Comparison of ENCODE assay signal across 20 mouse cellular contexts in genomic region chr12:52445731-52446130, GRCm38 (mm10). TPM values are rescaled to one million over a fixed set of nuclear protein-coding genes. Genes with fewer than 3 reads are reported as not detected.
DNase-seq lines count a peak whose midpoint lies in the region; ATAC-seq lines count a peak whose summit lies in the region.
"Had no signal": no experiment of that assay in that cellular context is flagged by ENCODE, and none has a peak within 500 bp of the region (broad histone marks: within the 10 kb centered on the region; RNA-seq: fewer than 3 reads in every experiment).

No protein-coding gene starts in this region.

- no peak overlapping the region for H3K4me2 ChIP-seq in kidney, embryonic 14.5 days (replicated peaks; ENCODE audit: low read depth, low read length)
- H3K4me2 ChIP-seq in intestine, embryonic 16.5 days (ENCODE audit: low read depth, low read length), result no peak overlapping the region
- no peak overlapping the region for H3K4me2 ChIP-seq in stomach, embryonic 16.5 days (ENCODE audit: low read depth, low read length)
- H3K4me2 ChIP-seq in midbrain, embryonic 13.5 days (replicated peaks), result no peak overlapping the region
- H3K4me2 ChIP-seq: embryonic facial prominence, embryonic 15.5 days; heart, embryonic 11.5 days; hindbrain, embryonic 15.5 days; limb, embryonic 13.5 days had no signal

- 54% methylated on average over 2 of the region's 2 CpGs for WGBS in kidney, embryonic 14.5 days
- 25% methylated on average over 2 of the region's 2 CpGs for WGBS in intestine, embryonic 16.5 days
- 32% methylated on average over 2 of the region's 2 CpGs for WGBS in stomach, embryonic 16.5 days
- 43% methylated on average over 2 of the region's 2 CpGs for WGBS in midbrain, embryonic 13.5 days

- peaks cover 11% of the 10 kb centered on the region; the same call in 1 of the 2 replicates for H3K4me1 ChIP-seq in kidney, embryonic 14.5 days (ENCODE audit: control insufficient read depth, insufficient read depth, low read length)
- H3K4me1 ChIP-seq in intestine, embryonic 16.5 days (ENCODE audit: control insufficient read depth, insufficient read depth, low read length), result peaks cover 7% of the 10 kb centered on the region
- H3K4me1 ChIP-seq in stomach, embryonic 16.5 days (ENCODE audit: control insufficient read depth, insufficient read depth, low read length), result peaks cover 5% of the 10 kb centered on the region; the same call in 1 of the 2 replicates
- H3K4me1 ChIP-seq in midbrain, embryonic 13.5 days (replicated peaks), result peaks cover 9% of the 10 kb centered on the region; the same call in 1 of the 2 replicates
- H3K4me1 ChIP-seq: embryonic facial prominence, embryonic 15.5 days; hindbrain, embryonic 15.5 days had no signal

- H3K9ac ChIP-seq in kidney, embryonic 14.5 days (ENCODE audit: low read depth, low read length), result no peak overlapping the region
- H3K9ac ChIP-seq in intestine, embryonic 16.5 days (ENCODE audit: low read depth, low read length), result no peak overlapping the region
- H3K9ac ChIP-seq in stomach, embryonic 16.5 days (ENCODE audit: low read length), result no peak overlapping the region
- no peak overlapping the region for H3K9ac ChIP-seq in midbrain, embryonic 13.5 days (replicated peaks)
- H3K9ac ChIP-seq: embryonic facial prominence, embryonic 15.5 days; hindbrain, embryonic 15.5 days; limb, embryonic 13.5 days had no signal

- H3K27ac ChIP-seq in kidney, embryonic 14.5 days (ENCODE audit: low read depth, low read length), result no peak overlapping the region
- peak overlapping the region; percentile 92 for H3K27ac ChIP-seq in intestine, embryonic 16.5 days (ENCODE audit: low read length)
- peak overlapping the region; percentile 26; the same call in 1 of the 2 replicates for H3K27ac ChIP-seq in stomach, embryonic 16.5 days (ENCODE audit: low read length)
- H3K27ac ChIP-seq in midbrain, embryonic 13.5 days, result no peak overlapping the region
- H3K27ac ChIP-seq: embryonic facial prominence, embryonic 15.5 days; hindbrain, embryonic 15.5 days; limb, embryonic 13.5 days had no signal

- DNase-seq in kidney, adult 8-10 months, result peak; percentile 41 to 56
- peak; percentile 10 to 56 for DNase-seq in kidney, postnatal 25 days
- DNase-seq: adrenal gland, adult 8-10 months; B cell, adult 2 months; cerebellum, postnatal 10 days; embryo, embryonic 11 days; gastrocnemius, postnatal 36 days; heart, postnatal 36 days; lung, postnatal 10 days; right cerebral cortex, postnatal 14 days; thymus, postnatal 4 days had no signal

- no peak overlapping the region for H3K4me3 ChIP-seq in kidney, embryonic 14.5 days (ENCODE audit: low read length)
- no peak overlapping the region for H3K4me3 ChIP-seq in intestine, embryonic 16.5 days (ENCODE audit: low read length)
- H3K4me3 ChIP-seq in stomach, embryonic 16.5 days (replicated peaks; ENCODE audit: low read length), result no peak overlapping the region
- no peak overlapping the region for H3K4me3 ChIP-seq in midbrain, embryonic 13.5 days (replicated peaks)
- H3K4me3 ChIP-seq: embryonic facial prominence, embryonic 15.5 days; hindbrain, embryonic 15.5 days; limb, embryonic 13.5 days had no signal

- no peaks in the 10 kb centered on the region for H3K36me3 ChIP-seq in kidney, embryonic 14.5 days (ENCODE audit: control insufficient read depth, insufficient read depth, low read length)
- H3K36me3 ChIP-seq in intestine, embryonic 16.5 days (ENCODE audit: control insufficient read depth, insufficient read depth, low read length), result no peaks in the 10 kb centered on the region
- no peaks in the 10 kb centered on the region for H3K36me3 ChIP-seq in stomach, embryonic 16.5 days (ENCODE audit: control insufficient read depth, insufficient read depth, low read length)
- no peaks in the 10 kb centered on the region for H3K36me3 ChIP-seq in midbrain, embryonic 13.5 days
- H3K36me3 ChIP-seq: embryonic facial prominence, embryonic 15.5 days; hindbrain, embryonic 15.5 days; limb, embryonic 13.5 days had no signal

- ATAC-seq in kidney, embryonic 14.5 days (ENCODE audit: low FRiP score, low TSS enrichment), result no peak
- ATAC-seq in intestine, embryonic 16.5 days, result peak; percentile 66; the same call in 1 of the 2 replicates
- peak; percentile 48; the same call in 1 of the 2 replicates for ATAC-seq in stomach, embryonic 16.5 days (ENCODE audit: insufficient read depth, low FRiP score)
- ATAC-seq in midbrain, embryonic 13.5 days, result no peak
- no peak for ATAC-seq in granulocyte monocyte progenitor cell, adult 5-6 weeks (replicated peaks; ENCODE audit: poor library complexity, severe bottlenecking)

- no peaks in the 10 kb centered on the region for H3K27me3 ChIP-seq in kidney, embryonic 14.5 days (ENCODE audit: control insufficient read depth, insufficient read depth, low read length)
- no peaks in the 10 kb centered on the region for H3K27me3 ChIP-seq in intestine, embryonic 16.5 days (replicated peaks; ENCODE audit: control insufficient read depth, insufficient read depth, low read length)
- H3K27me3 ChIP-seq in stomach, embryonic 16.5 days (ENCODE audit: control insufficient read depth, insufficient read depth, low read length), result no peaks in the 10 kb centered on the region
- H3K27me3 ChIP-seq in midbrain, embryonic 13.5 days, result no peaks in the 10 kb centered on the region
- H3K27me3 ChIP-seq: embryonic facial prominence, embryonic 15.5 days; hindbrain, embryonic 15.5 days had no signal

- H3K9me3 ChIP-seq in kidney, embryonic 14.5 days (ENCODE audit: control insufficient read depth, low read length), result no peaks in the 10 kb centered on the region
- H3K9me3 ChIP-seq in intestine, embryonic 16.5 days (ENCODE audit: control insufficient read depth, low read length), result no peaks in the 10 kb centered on the region
- H3K9me3 ChIP-seq in stomach, embryonic 16.5 days (replicated peaks; ENCODE audit: control insufficient read depth, low read length), result no peaks in the 10 kb centered on the region
- no peaks in the 10 kb centered on the region for H3K9me3 ChIP-seq in midbrain, embryonic 13.5 days
- H3K9me3 ChIP-seq: embryonic facial prominence, embryonic 15.5 days; hindbrain, embryonic 15.5 days; limb, embryonic 13.5 days had no signal

RNA-seq across cellular contexts. Expression of gene Arhgap5, which starts 58.0 kb away (rescaled TPM):
- polyA plus RNA-seq in kidney, embryonic 14.5 days (2014; fragmentation: Nextera tagmentation; extraction: Ambion mirVana), result 55.9 and 56.3 TPM in 2 replicates
- 26.3 and 27.0 TPM in 2 replicates for polyA plus RNA-seq in intestine, embryonic 16.5 days (2015; fragmentation: Nextera tagmentation; extraction: Ambion mirVana)
- 39.1 and 43.0 TPM in 2 replicates for polyA plus RNA-seq in stomach, embryonic 16.5 days (2015; fragmentation: Nextera tagmentation; extraction: Ambion mirVana)
- 38.0 and 38.3 TPM in 2 replicates for polyA plus RNA-seq in midbrain, embryonic 13.5 days (2015; fragmentation: Nextera tagmentation; extraction: Ambion mirVana)
- total RNA-seq in granulocyte monocyte progenitor cell, adult 5-6 weeks (2014; fragmentation: Nextera tagmentation), result 5.9 and 7.4 TPM in 2 replicates
- 4.9 and 9.7 TPM in 2 replicates for total RNA-seq in granulocyte monocyte progenitor cell, adult 5-6 weeks (2017)

Comparison
In these comparisons a context has a peak if more than half of its experiments do, and no peak if none do; other contexts are left out.
1. ATAC-seq: peak in intestine, embryonic 16.5 days (single experiment) and stomach, embryonic 16.5 days (single experiment); none in kidney, embryonic 14.5 days (single experiment), midbrain, embryonic 13.5 days (single experiment) and granulocyte monocyte progenitor cell, adult 5-6 weeks (single experiment).
2. H3K27ac ChIP-seq: peak in intestine, embryonic 16.5 days (single experiment) and stomach, embryonic 16.5 days (single experiment); none in kidney, embryonic 14.5 days (single experiment) and midbrain, embryonic 13.5 days (single experiment).